Mouse (Mus musculus) forelimb bud, embryonic 11.5 days (tissue): ENCODE results near the gene Pmch.
A peak's percentile ranks its signal among the peaks of the same experiment; 100 is the strongest.

Experiments
- DNase-seq: peaks from one replicate; pipeline ENCODE4 v3.0.0-alpha.2; 2012; ENCODE audit warnings: low read depth, low spot score

The Pmch gene

DNA sequence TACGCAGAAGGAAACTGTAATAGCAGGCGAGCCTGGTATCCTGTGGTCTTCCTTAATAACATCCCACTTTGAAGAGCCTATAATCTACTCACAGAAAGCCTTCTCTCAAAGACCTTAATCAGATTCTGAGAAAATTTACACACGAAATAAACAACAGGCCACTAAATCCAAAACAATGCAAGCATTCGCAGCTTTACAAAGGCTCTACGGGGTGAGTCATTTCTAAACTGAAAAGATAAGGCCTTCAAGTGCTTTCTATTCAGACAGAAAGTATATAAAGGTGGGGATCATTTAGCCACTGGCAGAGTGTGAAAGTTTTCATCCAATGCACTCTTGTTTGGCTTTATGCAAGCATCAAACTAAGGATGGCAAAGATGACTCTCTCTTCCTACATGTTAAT, at the start of gene Pmch:
Pmch (plus strand) TSS at position 301 of the 400 bp plus-strand sequence.
- DNase-seq = no peak

GRCm38 (mm10) chr10:88044297-88044696, 46.6 kb upstream of the Pmch start:
- no peak for DNase-seq

DNA sequence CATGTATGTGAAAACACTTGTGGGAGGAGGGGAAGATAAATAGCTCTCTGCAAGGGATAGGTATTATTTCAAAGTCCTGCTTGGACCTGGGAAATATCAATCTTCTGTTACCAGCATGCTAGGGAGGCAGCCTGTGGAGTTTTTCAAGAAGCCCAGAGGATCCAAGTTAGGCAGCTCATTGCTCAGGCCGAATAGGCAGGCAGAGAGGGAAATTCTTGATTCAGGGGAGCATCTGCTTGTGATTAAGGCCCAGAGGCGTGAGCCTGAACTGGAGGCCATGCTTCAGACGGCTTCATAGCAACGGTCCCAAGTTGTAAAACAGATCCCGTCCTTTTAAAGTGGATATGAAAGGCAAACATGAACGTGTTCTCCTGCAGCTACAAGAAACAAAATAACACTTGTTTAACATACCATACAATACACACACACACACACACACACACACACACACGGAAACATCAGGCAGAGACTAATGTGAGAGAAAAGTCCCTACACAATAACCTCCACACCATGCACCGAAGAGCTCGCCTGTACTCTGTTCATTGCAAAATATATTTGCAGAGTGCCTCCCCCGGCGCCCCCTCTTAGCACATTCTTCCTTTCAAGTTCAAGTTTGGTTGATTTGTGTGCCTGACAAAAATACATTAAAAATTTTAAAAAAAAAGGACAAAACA, 44.6 kb upstream of the Pmch start:
- DNase-seq = peak; percentile 94

GRCm38 (mm10) chr10:88054233-88054985, 36.5 kb upstream of the Pmch start:
- no peak for DNase-seq

GRCm38 (mm10) chr10:88056950-88057649, 33.8 kb upstream of the Pmch start:
- no peak for DNase-seq

GRCm38 (mm10) chr10:88063436-88063835, 27.4 kb upstream of the Pmch start:
- no peak for DNase-seq

- no peak for DNase-seq
Measured at GRCm38 (mm10) chr10:88064872-88065271, 26.0 kb upstream of the Pmch start.

DNA sequence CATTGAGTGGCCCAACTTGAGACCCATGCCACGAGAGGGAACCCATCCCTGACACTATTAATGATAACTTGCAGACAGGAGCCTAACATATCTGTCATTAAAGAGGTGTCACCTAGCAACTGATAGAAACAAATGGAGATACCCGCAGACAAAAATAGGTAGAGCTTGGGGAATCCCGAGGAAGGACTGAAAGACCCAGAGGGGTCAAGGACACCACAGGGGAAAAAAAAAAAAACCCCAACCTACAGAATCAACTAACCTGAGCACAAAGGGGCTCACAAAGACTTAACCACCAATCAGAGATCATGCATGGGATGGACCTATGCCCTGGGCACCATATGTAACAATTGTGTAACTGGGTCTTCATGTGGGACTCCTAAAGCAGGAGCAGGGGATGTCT, 23.5 kb upstream of the Pmch start:
- no peak for DNase-seq

GRCm38 (mm10) chr10:88106169-88106568, 15.3 kb downstream of the Pmch start:
- no peak for DNase-seq

DNA sequence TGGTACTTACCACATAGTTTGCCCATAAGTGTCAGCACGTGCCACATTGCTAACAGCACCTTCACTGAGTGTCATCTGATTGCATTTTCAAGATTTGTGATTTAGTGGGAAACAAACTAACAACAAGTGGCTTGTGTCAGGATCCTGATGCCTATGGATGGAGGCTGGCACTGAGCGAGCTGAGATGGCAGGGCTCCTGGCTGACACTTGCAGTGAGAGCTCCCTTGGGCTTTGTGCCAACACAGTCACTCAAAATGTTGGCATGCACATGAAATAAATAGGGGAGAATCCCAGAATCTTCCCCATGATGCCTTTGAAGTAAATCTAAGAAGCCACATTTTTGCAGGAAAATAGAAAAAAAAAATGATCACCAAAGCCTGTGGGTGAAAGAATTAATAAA, 22.4 kb downstream of the Pmch start:
- no peak for DNase-seq

GRCm38 (mm10) chr10:88119721-88120120, 28.8 kb downstream of the Pmch start:
- DNase-seq = no peak

- DNase-seq = no peak
Measured at GRCm38 (mm10) chr10:88135630-88136029, 44.8 kb downstream of the Pmch start.
